Mouse (Mus musculus): ENCODE measurements around the gene Trim44. TPM values are rescaled to one million over a fixed set of nuclear protein-coding genes. Genes with fewer than 3 reads are reported as not detected.

The Trim44 gene
- polyA plus RNA-seq, 1 experiment from 2014 or later: 24.5 TPM

- ATAC-seq (replicated peaks; ENCODE audit: low FRiP score, low read depth) (no peak), DNase-seq (ENCODE audit: low spot score) (no peak)
- no peak for TF ChIP-seq CTCF (IDR thresholded peaks at IDR 0.05; ENCODE audit: low read depth)
- no peak overlapping the region for H3K4me2 ChIP-seq (ENCODE audit: low read length)
- no peak overlapping the region for H3K9ac ChIP-seq (ENCODE audit: low read depth, low read length)
- H3K27me3 ChIP-seq (ENCODE audit: insufficient read depth, low read length): no peaks in the 10 kb centered on the region
- H3K4me1 ChIP-seq (replicated peaks; ENCODE audit: insufficient read depth, low read length): no peaks in the 10 kb centered on the region
- no peaks in the 10 kb centered on the region for H3K9me3 ChIP-seq (replicated peaks; ENCODE audit: low read length)
- H3K27ac ChIP-seq: no peak overlapping the region
- no peak overlapping the region for H3K4me3 ChIP-seq (replicated peaks; ENCODE audit: low read depth, low read length)
- no peaks in the 10 kb centered on the region for H3K36me3 ChIP-seq (ENCODE audit: insufficient read depth, low read length)
- WGBS: 56% methylated on average over 3 of the region's 3 CpGs
These were observed 34.1 kb downstream of the Trim44 start for GRCm38 (mm10) chr2:102373406-102374105.

- TF ChIP-seq CTCF (IDR thresholded peaks at IDR 0.05; ENCODE audit: low read depth): no peak
- Histone ChIP-seq H3K36me3 (ENCODE audit: insufficient read depth, low read length) (no peaks in the 10 kb centered on the region), H3K4me1 (replicated peaks; ENCODE audit: insufficient read depth, low read length) (no peaks in the 10 kb centered on the region), H3K27ac (no peak overlapping the region), H3K9me3 (replicated peaks; ENCODE audit: low read length) (no peaks in the 10 kb centered on the region), H3K27me3 (ENCODE audit: insufficient read depth, low read length) (no peaks in the 10 kb centered on the region), H3K4me2 (ENCODE audit: low read length) (no peak overlapping the region), H3K9ac (ENCODE audit: low read depth, low read length) (no peak overlapping the region), H3K4me3 (replicated peaks; ENCODE audit: low read depth, low read length) (no peak overlapping the region)
- ATAC-seq (replicated peaks; ENCODE audit: low FRiP score, low read depth) (no peak), DNase-seq (ENCODE audit: low spot score) (no peak)
These were observed 34.9 kb downstream of the Trim44 start for GRCm38 (mm10) chr2:102372690-102373089.

DNA sequence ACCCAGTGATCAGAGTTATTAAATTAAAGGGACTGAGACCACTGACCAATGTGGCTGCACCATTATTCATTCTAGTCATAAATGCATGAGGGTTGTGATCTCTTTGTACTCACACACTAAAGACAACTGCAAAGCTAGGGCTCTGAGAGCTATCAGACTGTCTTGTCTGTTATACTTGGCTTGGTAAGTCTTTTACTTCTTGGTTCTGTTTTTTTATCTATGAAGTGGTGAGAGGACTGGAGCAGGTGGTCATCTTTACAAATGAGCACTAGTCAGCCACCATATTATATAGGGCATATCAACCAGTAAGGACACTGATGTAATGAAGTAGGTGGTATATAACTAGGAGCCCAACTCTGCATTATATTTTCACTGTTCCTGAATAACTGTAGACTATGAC is 36.3 kb downstream of the Trim44 start:
- no peak for TF ChIP-seq CTCF (IDR thresholded peaks at IDR 0.05; ENCODE audit: low read depth)
- no peaks in the 10 kb centered on the region for H3K9me3 ChIP-seq (replicated peaks; ENCODE audit: low read length)

GRCm38 (mm10) chr2:102365983-102366545 is 41.6 kb downstream of the Trim44 start:
- Histone ChIP-seq H3K4me3 (replicated peaks; ENCODE audit: low read depth, low read length) (no peak overlapping the region), H3K27ac (no peak overlapping the region), H3K4me1 (replicated peaks; ENCODE audit: insufficient read depth, low read length) (0 out of 2 replicates have a peak, but pooled peaks cover 4% of the 10 kb centered on the region), H3K27me3 (ENCODE audit: insufficient read depth, low read length) (no peaks in the 10 kb centered on the region), H3K4me2 (ENCODE audit: low read length) (no peak overlapping the region), H3K36me3 (ENCODE audit: insufficient read depth, low read length) (no peaks in the 10 kb centered on the region), H3K9me3 (replicated peaks; ENCODE audit: low read length) (no peaks in the 10 kb centered on the region), H3K9ac (ENCODE audit: low read depth, low read length) (no peak overlapping the region)
- TF ChIP-seq CTCF (IDR thresholded peaks at IDR 0.05; ENCODE audit: low read depth): no peak
- no peak for DNase-seq (ENCODE audit: low spot score)
- ATAC-seq (replicated peaks; ENCODE audit: low FRiP score, low read depth): no peak
- WGBS: 93% methylated on average over 7 of the region's 7 CpGs

More for the DNA sequence above, 36.3 kb downstream of the Trim44 start:
- H3K27ac ChIP-seq: no peak overlapping the region
- H3K4me1 ChIP-seq (replicated peaks; ENCODE audit: insufficient read depth, low read length): no peaks in the 10 kb centered on the region
- H3K4me3 ChIP-seq (replicated peaks; ENCODE audit: low read depth, low read length): no peak overlapping the region
- ATAC-seq (replicated peaks; ENCODE audit: low FRiP score, low read depth): no peak
- DNase-seq (ENCODE audit: low spot score): no peak
- no peaks in the 10 kb centered on the region for H3K36me3 ChIP-seq (ENCODE audit: insufficient read depth, low read length)
- H3K4me2 ChIP-seq (ENCODE audit: low read length): no peak overlapping the region
- H3K9ac ChIP-seq (ENCODE audit: low read depth, low read length): no peak overlapping the region
- H3K27me3 ChIP-seq (ENCODE audit: insufficient read depth, low read length): no peaks in the 10 kb centered on the region

GRCm38 (mm10) chr2:102364565-102365200 is 42.9 kb downstream of the Trim44 start:
- WGBS: 79% methylated on average over 4 of the region's 4 CpGs
- Histone ChIP-seq H3K9me3 (replicated peaks; ENCODE audit: low read length) (no peaks in the 10 kb centered on the region), H3K36me3 (ENCODE audit: insufficient read depth, low read length) (no peaks in the 10 kb centered on the region), H3K9ac (ENCODE audit: low read depth, low read length) (no peak overlapping the region), H3K27ac (no peak overlapping the region), H3K27me3 (ENCODE audit: insufficient read depth, low read length) (no peaks in the 10 kb centered on the region), H3K4me2 (ENCODE audit: low read length) (no peak overlapping the region), H3K4me3 (replicated peaks; ENCODE audit: low read depth, low read length) (no peak overlapping the region), H3K4me1 (replicated peaks; ENCODE audit: insufficient read depth, low read length) (0 out of 2 replicates have a peak, but pooled peaks cover 4% of the 10 kb centered on the region)
- TF ChIP-seq CTCF (IDR thresholded peaks at IDR 0.05; ENCODE audit: low read depth): no peak
- DNase-seq (ENCODE audit: low spot score) (no peak), ATAC-seq (replicated peaks; ENCODE audit: low FRiP score, low read depth) (no peak)

DNA sequence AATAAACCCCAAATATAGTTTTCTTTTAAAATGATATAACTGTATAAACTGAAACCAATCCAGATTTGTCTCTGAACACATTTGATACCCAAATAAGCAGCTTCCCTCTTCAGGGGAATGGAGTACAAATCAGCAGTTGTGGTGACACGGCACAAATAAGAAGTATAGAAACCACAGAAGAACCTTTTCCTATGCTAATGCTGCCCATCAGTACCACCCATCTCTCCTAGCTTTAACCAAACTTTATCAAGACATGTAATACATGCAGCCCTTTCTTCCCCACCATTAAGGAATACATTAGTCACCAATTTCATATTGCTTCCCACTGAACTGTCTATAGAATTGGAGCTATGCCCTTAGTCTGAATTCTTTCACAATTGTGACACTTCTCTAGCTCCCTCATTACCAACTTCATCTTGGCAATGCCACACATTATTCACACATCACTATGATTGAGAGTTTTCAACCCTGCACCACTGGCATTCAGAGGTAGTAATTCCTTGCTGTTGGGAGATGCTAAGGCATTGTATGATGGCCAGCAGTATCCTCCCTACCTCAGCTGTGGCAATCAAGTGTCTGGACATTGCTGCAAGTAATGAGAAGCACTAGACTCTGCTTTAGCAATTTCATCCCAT is 44.6 kb downstream of the Trim44 start:
- Histone ChIP-seq H3K27ac (no peak overlapping the region; the same call in 1 of the 2 replicates), H3K4me1 (replicated peaks; ENCODE audit: insufficient read depth, low read length) (0 out of 2 replicates have a peak, but pooled peaks cover 4% of the 10 kb centered on the region), H3K4me3 (replicated peaks; ENCODE audit: low read depth, low read length) (no peak overlapping the region), H3K36me3 (ENCODE audit: insufficient read depth, low read length) (no peaks in the 10 kb centered on the region), H3K4me2 (ENCODE audit: low read length) (no peak overlapping the region), H3K27me3 (ENCODE audit: insufficient read depth, low read length) (no peaks in the 10 kb centered on the region), H3K9ac (ENCODE audit: low read depth, low read length) (no peak overlapping the region), H3K9me3 (replicated peaks; ENCODE audit: low read length) (no peaks in the 10 kb centered on the region)
- DNase-seq (ENCODE audit: low spot score) (no peak), ATAC-seq (replicated peaks; ENCODE audit: low FRiP score, low read depth) (no peak)
- 89% methylated on average over 1 of the region's 1 CpGs for WGBS
- TF ChIP-seq CTCF (IDR thresholded peaks at IDR 0.05; ENCODE audit: low read depth): no peak
